Comparison of ENCODE assay signal across 29 mouse cellular contexts in the genomic region with DNA sequence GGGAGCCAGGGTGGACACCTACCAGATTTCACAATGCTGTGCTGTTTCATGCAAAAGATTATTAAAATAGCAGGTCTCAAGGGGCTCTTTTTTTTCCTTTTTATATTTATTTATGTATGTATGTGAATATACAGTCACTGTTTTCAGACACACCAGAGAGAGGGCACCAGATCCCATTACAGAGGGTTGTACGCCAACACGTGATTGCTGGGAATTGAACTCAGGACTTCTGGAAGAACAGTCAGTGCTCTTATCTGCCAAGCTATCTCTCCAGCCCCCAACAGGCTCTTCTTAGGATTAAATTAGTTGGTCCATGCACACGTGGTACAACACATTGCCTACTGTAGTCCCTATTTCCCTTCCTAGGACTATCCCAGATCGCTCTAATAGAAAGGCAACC.
"Had no signal": no experiment of that assay in that cellular context is flagged by ENCODE, and none has a peak within 500 bp of the region (broad histone marks: within the 10 kb centered on the region; RNA-seq: fewer than 3 reads in every experiment).

No protein-coding gene starts in this region.

- H3K9me3 ChIP-seq: limb, embryonic 12.5 days; limb, embryonic 13.5 days; limb, embryonic 15.5 days; liver, embryonic 13.5 days; liver, embryonic 15.5 days; lung, embryonic 15.5 days; megakaryocyte, embryonic 14.5 days; midbrain, embryonic 10.5 days; midbrain, embryonic 12.5 days; midbrain, embryonic 13.5 days; midbrain, embryonic 15.5 days; neural tube, embryonic 12.5 days had no signal

- DNase-seq: left cerebral cortex, postnatal 4 days; liver; liver, embryonic 13.5 days; liver, postnatal 0 days; lung, adult 18-20 months; lung, adult 2 months; lung, postnatal 10 days; lung, postnatal 14 days; lung, postnatal 36 days; lung, postnatal 4 days had no signal

- H3K9ac ChIP-seq: limb, embryonic 12.5 days; limb, embryonic 13.5 days; limb, embryonic 15.5 days; liver, embryonic 13.5 days; liver, embryonic 14.5 days; liver, embryonic 15.5 days; liver, postnatal 0 days; lung, embryonic 14.5 days; lung, embryonic 15.5 days; midbrain, embryonic 12.5 days; midbrain, embryonic 13.5 days; midbrain, embryonic 15.5 days; neural tube, embryonic 12.5 days had no signal

- H3K4me3 ChIP-seq: limb, embryonic 12.5 days; limb, embryonic 13.5 days; limb, embryonic 15.5 days; liver, embryonic 13.5 days; liver, embryonic 15.5 days; lung, embryonic 15.5 days; megakaryocyte, embryonic 14.5 days; midbrain, embryonic 10.5 days; midbrain, embryonic 12.5 days; midbrain, embryonic 13.5 days; midbrain, embryonic 15.5 days; myocyte; neural tube, embryonic 12.5 days had no signal

- H3K27ac ChIP-seq: limb, embryonic 12.5 days; limb, embryonic 13.5 days; limb, embryonic 15.5 days; liver, embryonic 13.5 days; liver, embryonic 14.5 days; liver, embryonic 15.5 days; lung, embryonic 15.5 days; macrophage; midbrain, embryonic 10.5 days; midbrain, embryonic 12.5 days; midbrain, embryonic 13.5 days; midbrain, embryonic 15.5 days; neural tube, embryonic 12.5 days had no signal

- ATAC-seq: liver, postnatal 0 days; lung, postnatal 0 days; midbrain, embryonic 15.5 days; midbrain, embryonic 16.5 days had no signal

- H3K4me1 ChIP-seq: limb, embryonic 12.5 days; limb, embryonic 13.5 days; limb, embryonic 15.5 days; liver, embryonic 13.5 days; liver, embryonic 15.5 days; lung, embryonic 15.5 days; midbrain, embryonic 15.5 days; neural tube, embryonic 12.5 days had no signal

- H3K4me2 ChIP-seq: limb, embryonic 12.5 days; limb, embryonic 13.5 days; limb, embryonic 15.5 days; liver, embryonic 11.5 days; liver, embryonic 13.5 days; liver, embryonic 15.5 days; lung, embryonic 14.5 days; lung, embryonic 15.5 days; midbrain, embryonic 11.5 days; midbrain, embryonic 12.5 days; midbrain, embryonic 13.5 days; midbrain, embryonic 15.5 days; neural tube, embryonic 12.5 days had no signal

- H3K36me3 ChIP-seq: limb, embryonic 12.5 days; limb, embryonic 13.5 days; limb, embryonic 15.5 days; liver, embryonic 13.5 days; liver, embryonic 15.5 days; lung, embryonic 15.5 days; midbrain, embryonic 10.5 days; midbrain, embryonic 12.5 days; midbrain, embryonic 13.5 days; midbrain, embryonic 15.5 days; neural tube, embryonic 12.5 days had no signal

- H3K27me3 ChIP-seq: limb, embryonic 12.5 days; limb, embryonic 13.5 days; limb, embryonic 15.5 days; liver, embryonic 13.5 days; liver, embryonic 15.5 days; lung, embryonic 15.5 days; midbrain, embryonic 13.5 days; midbrain, embryonic 15.5 days; neural tube, embryonic 12.5 days had no signal
